Mouse (Mus musculus): ENCODE measurements around the gene 4930402F06Rik. TPM values are rescaled to one million over a fixed set of nuclear protein-coding genes. Genes with fewer than 3 reads are reported as not detected.

Gene 4930402F06Rik
- polyA plus RNA-seq, 1 experiment from 2014 or later, result not detected

GRCm38 (mm10) chr2:35377600-35377999, 19.4 kb downstream of the 4930402F06Rik start:
- H3K4me1 ChIP-seq, result no peaks in the 10 kb centered on the region
- no peak for DNase-seq (ENCODE audit: low spot score)
- H3K9me3 ChIP-seq, result no peaks in the 10 kb centered on the region
- no peak overlapping the region for H3K4me3 ChIP-seq
- no peaks in the 10 kb centered on the region for H3K27me3 ChIP-seq (replicated peaks; ENCODE audit: low read depth, poor library complexity, severe bottlenecking)
- no peak overlapping the region for H3K27ac ChIP-seq (replicated peaks)
- WGBS, result 80% methylated on average over 6 of the region's 6 CpGs
- H3K36me3 ChIP-seq (replicated peaks), result no peaks in the 10 kb centered on the region

- Histone ChIP-seq H3K27ac (replicated peaks) (no peak overlapping the region), H3K36me3 (replicated peaks) (no peaks in the 10 kb centered on the region), H3K4me3 (no peak overlapping the region), H3K9me3 (no peaks in the 10 kb centered on the region), H3K27me3 (replicated peaks; ENCODE audit: low read depth, poor library complexity, severe bottlenecking) (no peaks in the 10 kb centered on the region), H3K4me1 (no peaks in the 10 kb centered on the region)
- 11% methylated on average over 3 of the region's 3 CpGs for WGBS
- peak; percentile 34 for DNase-seq (ENCODE audit: low spot score)
Measured at GRCm38 (mm10) chr2:35373003-35373402, 24.0 kb downstream of the 4930402F06Rik start.

GRCm38 (mm10) chr2:35370686-35371085, 26.3 kb downstream of the 4930402F06Rik start:
- no peaks in the 10 kb centered on the region for H3K27me3 ChIP-seq (replicated peaks; ENCODE audit: low read depth, poor library complexity, severe bottlenecking)
- DNase-seq (ENCODE audit: low spot score), result no peak
- no peak overlapping the region for H3K27ac ChIP-seq (replicated peaks)
- H3K36me3 ChIP-seq (replicated peaks), result no peaks in the 10 kb centered on the region
- H3K4me1 ChIP-seq, result no peaks in the 10 kb centered on the region
- no peak overlapping the region for H3K4me3 ChIP-seq
- no peaks in the 10 kb centered on the region for H3K9me3 ChIP-seq

GRCm38 (mm10) chr2:35367629-35368028, 29.3 kb downstream of the 4930402F06Rik start, which contains the start of gene 4930568D16Rik:
4930568D16Rik (minus strand) TSS chr2:35367729.
- DNase-seq (ENCODE audit: low spot score), result no peak
- no peaks in the 10 kb centered on the region for H3K36me3 ChIP-seq (replicated peaks)
- H3K27me3 ChIP-seq (replicated peaks; ENCODE audit: low read depth, poor library complexity, severe bottlenecking), result no peaks in the 10 kb centered on the region
- H3K4me3 ChIP-seq, result no peak within 1 kb of the TSS
- H3K27ac ChIP-seq (replicated peaks), result no peak within 1 kb of the TSS
- WGBS, result 83% methylated on average over 2 of the region's 2 CpGs
- H3K4me1 ChIP-seq, result no peaks in the 10 kb centered on the region
- H3K9me3 ChIP-seq, result 0 out of 2 replicates have a peak, but pooled peaks cover 3% of the 10 kb centered on the region

- DNase-seq (ENCODE audit: low spot score), result no peak
- 65% methylated on average over 5 of the region's 5 CpGs for WGBS
- H3K4me1 ChIP-seq, result no peaks in the 10 kb centered on the region
- no peak overlapping the region for H3K27ac ChIP-seq (replicated peaks)
- no peaks in the 10 kb centered on the region for H3K27me3 ChIP-seq (replicated peaks; ENCODE audit: low read depth, poor library complexity, severe bottlenecking)
- H3K36me3 ChIP-seq (replicated peaks), result no peaks in the 10 kb centered on the region
- no peaks in the 10 kb centered on the region for H3K9me3 ChIP-seq
- no peak overlapping the region for H3K4me3 ChIP-seq
Measured at GRCm38 (mm10) chr2:35349184-35349583, 47.8 kb downstream of the 4930402F06Rik start.

- Histone ChIP-seq H3K36me3 (replicated peaks) (no peaks in the 10 kb centered on the region), H3K27me3 (replicated peaks; ENCODE audit: low read depth, poor library complexity, severe bottlenecking) (no peaks in the 10 kb centered on the region), H3K4me1 (peaks cover 3% of the 10 kb centered on the region; the same call in 1 of the 2 replicates), H3K4me3 (no peak overlapping the region), H3K27ac (replicated peaks) (no peak overlapping the region), H3K9me3 (no peaks in the 10 kb centered on the region)
- 76% methylated on average over 2 of the region's 2 CpGs for WGBS
- no peak for DNase-seq (ENCODE audit: low spot score)
Measured at GRCm38 (mm10) chr2:35345984-35346383, 51.0 kb downstream of the 4930402F06Rik start.

- Histone ChIP-seq H3K27ac (replicated peaks) (no peak overlapping the region), H3K4me1 (peaks cover 3% of the 10 kb centered on the region), H3K27me3 (replicated peaks; ENCODE audit: low read depth, poor library complexity, severe bottlenecking) (no peaks in the 10 kb centered on the region), H3K9me3 (no peaks in the 10 kb centered on the region), H3K4me3 (no peak overlapping the region), H3K36me3 (replicated peaks) (no peaks in the 10 kb centered on the region)
- no peak for DNase-seq (ENCODE audit: low spot score)
- WGBS, result 79% methylated on average over 3 of the region's 3 CpGs
Measured at GRCm38 (mm10) chr2:35342605-35343004, 54.4 kb downstream of the 4930402F06Rik start.

- WGBS, result 87% methylated on average over 6 of the region's 6 CpGs
- Histone ChIP-seq H3K36me3 (replicated peaks) (no peaks in the 10 kb centered on the region), H3K4me3 (no peak overlapping the region), H3K27me3 (replicated peaks; ENCODE audit: low read depth, poor library complexity, severe bottlenecking) (peaks cover 21% of the 10 kb centered on the region), H3K9me3 (no peaks in the 10 kb centered on the region), H3K4me1 (peaks cover 29% of the 10 kb centered on the region), H3K27ac (replicated peaks) (no peak overlapping the region)
- no peak for DNase-seq (ENCODE audit: low spot score)
Measured at GRCm38 (mm10) chr2:35338707-35339106, 58.3 kb downstream of the 4930402F06Rik start.

- no peak overlapping the region for H3K27ac ChIP-seq (replicated peaks)
- no peak overlapping the region for H3K4me3 ChIP-seq
- no peaks in the 10 kb centered on the region for H3K9me3 ChIP-seq
- DNase-seq (ENCODE audit: low spot score), result no peak
- 71% methylated on average over 1 of the region's 1 CpGs for WGBS
- peaks cover 29% of the 10 kb centered on the region for H3K4me1 ChIP-seq
- peaks cover 21% of the 10 kb centered on the region for H3K27me3 ChIP-seq (replicated peaks; ENCODE audit: low read depth, poor library complexity, severe bottlenecking)
- no peaks in the 10 kb centered on the region for H3K36me3 ChIP-seq (replicated peaks)
Measured at GRCm38 (mm10) chr2:35338036-35338435, 58.9 kb downstream of the 4930402F06Rik start.

- no peaks in the 10 kb centered on the region for H3K36me3 ChIP-seq (replicated peaks)
- DNase-seq (ENCODE audit: low spot score), result no peak
- WGBS, result 53% methylated on average over 10 of the region's 10 CpGs
- peak overlapping the region; percentile 87 for H3K27ac ChIP-seq (replicated peaks)
- H3K4me1 ChIP-seq, result peaks cover 29% of the 10 kb centered on the region
- peak overlapping the region; percentile 82 for H3K4me3 ChIP-seq
- peaks cover 21% of the 10 kb centered on the region for H3K27me3 ChIP-seq (replicated peaks; ENCODE audit: low read depth, poor library complexity, severe bottlenecking)
- no peaks in the 10 kb centered on the region for H3K9me3 ChIP-seq
Measured at GRCm38 (mm10) chr2:35337419-35337818, 59.6 kb downstream of the 4930402F06Rik start.

GRCm38 (mm10) chr2:35336388-35337280, 60.3 kb downstream of the 4930402F06Rik start, which contains the start of gene Stom:
Stom (minus strand) TSS chr2:35336976.
- H3K4me1 ChIP-seq, result peaks cover 27% of the 10 kb centered on the region
- H3K27me3 ChIP-seq (replicated peaks; ENCODE audit: low read depth, poor library complexity, severe bottlenecking), result peaks cover 21% of the 10 kb centered on the region
- H3K27ac ChIP-seq (replicated peaks), result peak within 1 kb of the TSS; percentile 87
- under 1% methylated on average over 45 of the region's 45 CpGs for WGBS
- DNase-seq (ENCODE audit: low spot score), result peak; percentile 99
- H3K9me3 ChIP-seq, result no peaks in the 10 kb centered on the region
- H3K4me3 ChIP-seq, result peak within 1 kb of the TSS; percentile 82
- no peaks in the 10 kb centered on the region for H3K36me3 ChIP-seq (replicated peaks)

- 4% methylated on average over 7 of the region's 7 CpGs for WGBS
- peak overlapping the region; percentile 82 for H3K4me3 ChIP-seq
- H3K4me1 ChIP-seq, result peaks cover 26% of the 10 kb centered on the region
- no peak for DNase-seq (ENCODE audit: low spot score)
- H3K36me3 ChIP-seq (replicated peaks), result no peaks in the 10 kb centered on the region
- H3K27me3 ChIP-seq (replicated peaks; ENCODE audit: low read depth, poor library complexity, severe bottlenecking), result peaks cover 21% of the 10 kb centered on the region
- no peaks in the 10 kb centered on the region for H3K9me3 ChIP-seq
- H3K27ac ChIP-seq (replicated peaks), result no peak overlapping the region
Measured at GRCm38 (mm10) chr2:35335620-35336019, 61.4 kb downstream of the 4930402F06Rik start.

- H3K36me3 ChIP-seq (replicated peaks), result no peaks in the 10 kb centered on the region
- no peaks in the 10 kb centered on the region for H3K9me3 ChIP-seq
- H3K27me3 ChIP-seq (replicated peaks; ENCODE audit: low read depth, poor library complexity, severe bottlenecking), result peaks cover 21% of the 10 kb centered on the region
- H3K4me1 ChIP-seq, result peaks cover 26% of the 10 kb centered on the region
- no peak for DNase-seq (ENCODE audit: low spot score)
- H3K27ac ChIP-seq (replicated peaks), result no peak overlapping the region
- H3K4me3 ChIP-seq, result no peak overlapping the region
Measured at GRCm38 (mm10) chr2:35333670-35334069, 63.3 kb downstream of the 4930402F06Rik start.

Measured in embryonic facial prominence, embryonic 10.5 days (tissue).